Mouse (Mus musculus) E14TG2a.4 (cell line): Measurements from ENCODE around the gene Plcg2.

Experiments used
- CTCF ChIP-seq: conservative IDR thresholded peaks from 2 replicates; pipeline ENCODE4 v1.5.1; 2014; ENCODE audit warnings: low read length
- NANOG ChIP-seq: IDR thresholded peaks from 2 replicates; pipeline ENCODE4 v1.6.1; 2014; ENCODE audit warnings: borderline replicate concordance, low read length, mixed read lengths

DNA sequence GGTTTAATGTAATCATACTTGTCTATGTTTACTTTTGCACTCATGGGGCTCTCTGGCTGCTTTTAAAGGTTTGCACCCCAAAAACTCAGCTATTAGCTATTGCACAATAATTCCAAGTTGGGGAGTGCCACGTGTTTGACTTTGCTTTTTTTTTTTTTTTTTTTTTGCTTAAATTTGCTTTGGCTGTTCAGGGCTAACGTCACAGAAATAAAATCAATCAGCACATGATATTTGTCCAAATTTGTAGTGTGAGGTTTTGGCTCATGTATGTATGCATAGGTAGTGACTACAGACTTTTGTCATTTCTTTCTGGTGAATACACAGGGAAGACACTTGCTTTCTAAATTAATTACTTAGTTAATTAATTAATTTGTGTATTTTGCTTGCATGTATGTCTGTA, 96.9 kb downstream of the Plcg2 start:
- TF ChIP-seq CTCF (no peak), NANOG (no peak)
